Mouse (Mus musculus) midbrain, postnatal 0 days (tissue): ENCODE measurements around the gene BC049762. TPM values are rescaled to one million over a fixed set of nuclear protein-coding genes. Genes with fewer than 3 reads are reported as not detected.

ENCODE experiments used
- ATAC-seq: fragments of 200-750 bp; cut with Nextera tagmentation; 2 replicates; pipeline ENCODE4 v1.8.0; 2017; ENCODE audit warnings: moderate number of reproducible peaks, mild to moderate bottlenecking, moderate TSS enrichment, moderate library complexity; ENCODE audit not compliant: low FRiP score
- DNase-seq: peaks from one replicate; pipeline ENCODE4 v3.0.0-alpha.2; 2015; ENCODE audit warnings: low spot score
- H3K27ac ChIP-seq: fragments of 300-500 bp; sonication (generic); 2 replicates; pipeline ENCODE4 v1.5.1; 2014; ENCODE audit warnings: low read depth, mild to moderate bottlenecking, low read length, mixed read lengths
- H3K27me3 ChIP-seq: fragments of 300-500 bp; sonication (generic); 2 replicates; pipeline ENCODE4 v1.6.1; 2014; ENCODE audit warnings: low read length, control low read depth, mixed read lengths; ENCODE audit not compliant: insufficient read depth
- H3K36me3 ChIP-seq: fragments of 300-500 bp; sonication (generic); 2 replicates; pipeline ENCODE4 v1.6.1; 2014; ENCODE audit warnings: low read length, control low read depth, mixed read lengths; ENCODE audit not compliant: insufficient read depth
- H3K4me1 ChIP-seq: fragments of 300-500 bp; sonication (generic); 2 replicates; pipeline ENCODE4 v1.6.1; 2014; ENCODE audit warnings: mild to moderate bottlenecking, control low read depth, antibody characterized with exemption, low read length, mixed read lengths; ENCODE audit not compliant: insufficient read depth
- H3K4me2 ChIP-seq: fragments of 300-500 bp; sonication (generic); 2 replicates; pipeline ENCODE4 v1.6.1; 2014; ENCODE audit warnings: low read depth, mild to moderate bottlenecking, low read length, mixed read lengths; ENCODE audit not compliant: poor library complexity, severe bottlenecking
- H3K4me3 ChIP-seq: fragments of 300-500 bp; sonication (generic); 2 replicates; pipeline ENCODE4 v1.5.1; 2014; ENCODE audit warnings: low read depth, mild to moderate bottlenecking, low read length, moderate library complexity
- H3K9ac ChIP-seq: fragments of 300-500 bp; sonication (generic); replicated peaks from 2 replicates; pipeline ENCODE4 v1.6.1; 2014; ENCODE audit warnings: mild to moderate bottlenecking, low read length, moderate library complexity, mixed read lengths; ENCODE audit not compliant: poor library complexity, severe bottlenecking
- H3K9me3 ChIP-seq: fragments of 300-500 bp; sonication (generic); 2 replicates; pipeline ENCODE4 v1.6.1; 2016; ENCODE audit warnings: low read length, control low read depth
- CTCF ChIP-seq: IDR thresholded peaks from 2 replicates; pipeline ENCODE4 v1.5.1; 2016; ENCODE audit warnings: antibody characterized with exemption, mild to moderate bottlenecking
- WGBS: fragments of 180-500 bp; shearing (Covaris S2); extraction: QIAGEN DNeasy Blood & Tissue Kit; methylation state at CpG from one replicate; pipeline ENCODE4 v1.1.7; 2014; 5-methylcytosine and 5-hydroxymethylcytosine counted together
- polyA plus RNA-seq: library from polyadenylated mRNA; unstranded; fragments of >200 nt; fragmentation: Nextera tagmentation; extraction: Ambion mirVana; gene quantifications from 2 replicates; pipeline ENCODE4 v1.2.1, GENCODE M21; 2015
- total RNA-seq: library from RNA; depleted of rRNA; stranded (reverse); fragments of >200 nt; gene quantifications from 2 replicates; pipeline ENCODE4 v1.2.3, GENCODE M21; 2014; rRNA removed

The BC049762 gene
- total RNA-seq (0.38 and 0.80 TPM in 2 replicates), polyA plus RNA-seq (0.39 and 0.49 TPM in 2 replicates)

DNA sequence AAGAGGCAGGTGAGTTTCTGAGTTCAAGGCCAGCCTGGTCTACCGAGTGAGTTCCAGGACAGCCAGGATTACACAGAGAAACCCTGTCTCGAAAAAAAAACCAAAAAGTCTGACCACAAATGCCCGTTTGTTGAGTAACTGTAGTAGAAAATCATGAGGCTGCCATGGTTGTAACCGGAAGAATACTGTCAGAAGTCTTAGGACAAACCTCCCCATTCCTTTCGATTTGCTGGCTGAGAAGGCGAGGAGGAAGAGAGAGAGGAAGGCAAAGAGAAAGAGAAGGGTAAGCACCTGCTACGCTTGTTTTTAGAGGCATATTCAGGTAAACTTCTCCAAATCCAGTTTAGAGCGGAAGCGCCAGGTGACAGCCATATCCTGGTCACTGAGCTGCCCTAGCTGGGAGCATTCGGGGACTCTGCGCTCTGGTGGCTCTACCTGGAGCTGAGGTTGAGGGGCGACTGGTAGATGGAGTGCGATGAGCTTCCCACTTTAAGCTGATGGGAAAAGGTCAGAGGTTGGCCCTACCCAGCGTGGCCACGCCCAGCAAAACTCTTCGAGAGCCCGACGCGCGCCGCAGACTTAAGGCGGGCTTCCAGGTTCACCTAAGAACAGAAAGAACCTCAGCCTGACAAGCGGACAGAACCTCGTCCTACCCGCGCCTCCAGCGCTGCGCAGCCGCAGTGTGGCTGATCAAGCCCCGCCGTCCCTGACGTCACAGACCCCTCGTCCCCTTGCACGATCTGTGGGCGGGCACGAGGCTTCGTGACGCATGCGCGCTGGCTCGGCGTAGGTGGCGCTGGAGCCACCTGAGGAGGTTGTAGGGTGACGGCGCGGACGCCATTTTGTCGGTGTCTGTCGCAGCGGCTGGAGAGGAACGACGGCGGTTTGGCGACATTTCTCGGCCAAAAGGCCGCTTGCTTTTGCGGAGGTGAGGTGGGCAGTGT is at the start of gene BC049762:
Gene BC049762, minus strand, starts transcription at position 705 of the 944 bp plus-strand sequence.
- Histone ChIP-seq H3K4me2 (peak within 1 kb of the TSS; percentile 82), H3K4me1 (0 out of 2 replicates have a peak, but pooled peaks cover 10% of the 10 kb centered on the region), H3K4me3 (peak within 1 kb of the TSS; percentile 91), H3K9me3 (no peaks in the 10 kb centered on the region), H3K36me3 (peaks cover 3% of the 10 kb centered on the region; the same call in 1 of the 2 replicates), H3K27me3 (no peaks in the 10 kb centered on the region), H3K9ac (peak within 1 kb of the TSS; percentile 97), H3K27ac (peak within 1 kb of the TSS; percentile 99)
- DNase-seq (peak; percentile 99), ATAC-seq (peak; percentile 97)
- 8% methylated on average over 57 of the region's 57 CpGs for WGBS
- peak; percentile 59 for TF ChIP-seq CTCF

DNA sequence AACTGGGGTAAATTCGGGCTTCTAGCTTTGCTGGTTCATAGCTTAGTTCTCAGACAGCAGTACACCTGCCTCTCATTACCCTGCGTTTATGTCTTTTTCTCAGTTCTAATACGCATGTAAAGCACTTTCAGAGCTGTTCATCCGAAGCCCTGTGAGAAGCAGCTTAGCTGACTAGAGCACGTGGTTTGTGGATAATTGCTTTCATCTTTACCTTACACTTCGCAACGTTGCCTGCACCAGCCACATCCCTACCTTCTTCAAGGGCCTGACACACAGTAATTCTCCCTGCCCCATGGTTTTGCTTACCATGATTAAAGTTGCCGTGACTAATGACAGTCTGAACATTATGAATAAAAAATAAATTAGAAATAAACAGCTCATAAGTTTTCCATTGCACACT is 49.0 kb upstream of the BC049762 start:
- Histone ChIP-seq H3K4me3 (no peak overlapping the region), H3K27ac (no peak overlapping the region), H3K4me1 (peaks cover 2% of the 10 kb centered on the region; the same call in 1 of the 2 replicates), H3K9ac (no peak overlapping the region), H3K27me3 (no peaks in the 10 kb centered on the region), H3K4me2 (no peak overlapping the region), H3K36me3 (no peaks in the 10 kb centered on the region), H3K9me3 (no peaks in the 10 kb centered on the region)
- no peak for ATAC-seq
- no peak for DNase-seq
- no peak for TF ChIP-seq CTCF
- 72% methylated on average over 8 of the region's 8 CpGs for WGBS

DNA sequence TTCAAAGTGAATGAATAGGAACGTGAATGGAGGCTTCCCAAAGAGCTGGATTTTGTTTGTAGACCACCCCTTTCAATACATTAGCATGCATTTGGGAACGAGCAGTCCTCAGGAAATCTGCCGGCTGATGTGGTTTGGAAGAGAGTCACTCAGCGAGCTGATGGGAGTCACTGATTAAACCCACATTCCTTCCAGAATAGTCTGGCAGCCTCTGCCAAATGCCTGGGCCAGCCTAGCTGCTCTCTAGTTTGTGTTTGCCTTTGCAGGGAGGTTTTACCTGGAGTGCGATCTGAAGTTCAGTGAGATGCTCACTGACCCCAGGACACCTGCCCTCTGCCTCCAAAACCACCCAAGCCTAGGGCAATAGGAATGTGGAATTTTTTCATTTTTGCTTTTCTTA is 45.5 kb upstream of the BC049762 start:
- Histone ChIP-seq H3K4me3 (no peak overlapping the region), H3K36me3 (no peaks in the 10 kb centered on the region), H3K27ac (no peak overlapping the region), H3K9ac (no peak overlapping the region), H3K27me3 (no peaks in the 10 kb centered on the region), H3K9me3 (no peaks in the 10 kb centered on the region), H3K4me2 (no peak overlapping the region), H3K4me1 (no peaks in the 10 kb centered on the region; the same call in 1 of the 2 replicates)
- 74% methylated on average over 5 of the region's 5 CpGs for WGBS
- ATAC-seq = no peak
- no peak for DNase-seq
- TF ChIP-seq CTCF = no peak

DNA sequence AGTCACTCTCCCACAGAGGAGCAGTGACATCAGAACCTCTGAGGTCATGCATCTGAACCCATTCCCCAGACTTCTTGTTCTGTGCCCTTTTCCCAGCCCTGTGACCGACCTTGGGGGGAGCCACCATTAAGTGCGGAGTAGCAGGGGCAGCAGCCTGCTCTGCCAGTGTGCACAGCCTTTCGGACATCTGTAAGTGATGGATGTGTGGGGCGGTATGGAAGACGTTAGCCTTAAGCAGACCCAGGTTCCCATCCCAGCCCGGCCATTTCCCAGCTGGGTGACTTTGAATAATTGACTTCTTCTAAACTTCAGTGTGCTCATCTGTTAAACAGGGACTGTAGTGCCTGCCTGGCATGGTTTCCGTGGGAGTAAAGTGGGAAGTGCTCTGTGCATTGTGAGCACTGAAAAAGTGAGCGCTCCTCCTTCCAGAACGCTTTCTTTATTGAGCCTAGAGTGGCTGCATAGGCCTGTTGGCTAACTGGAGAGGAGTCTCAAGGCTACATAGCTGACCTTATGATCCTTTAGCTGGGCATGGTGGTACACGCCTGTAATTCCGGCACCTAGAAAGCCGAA is 41.2 kb upstream of the BC049762 start:
- WGBS = 75% methylated on average over 12 of the region's 12 CpGs
- no peaks in the 10 kb centered on the region for H3K36me3 ChIP-seq
- no peak overlapping the region for H3K4me3 ChIP-seq
- no peak for DNase-seq
- ATAC-seq = no peak
- no peak overlapping the region for H3K27ac ChIP-seq
- no peaks in the 10 kb centered on the region for H3K4me1 ChIP-seq
- TF ChIP-seq CTCF = no peak
- H3K4me2 ChIP-seq = no peak overlapping the region
- H3K9me3 ChIP-seq = no peaks in the 10 kb centered on the region
- H3K27me3 ChIP-seq = no peaks in the 10 kb centered on the region
- H3K9ac ChIP-seq = no peak overlapping the region

DNA sequence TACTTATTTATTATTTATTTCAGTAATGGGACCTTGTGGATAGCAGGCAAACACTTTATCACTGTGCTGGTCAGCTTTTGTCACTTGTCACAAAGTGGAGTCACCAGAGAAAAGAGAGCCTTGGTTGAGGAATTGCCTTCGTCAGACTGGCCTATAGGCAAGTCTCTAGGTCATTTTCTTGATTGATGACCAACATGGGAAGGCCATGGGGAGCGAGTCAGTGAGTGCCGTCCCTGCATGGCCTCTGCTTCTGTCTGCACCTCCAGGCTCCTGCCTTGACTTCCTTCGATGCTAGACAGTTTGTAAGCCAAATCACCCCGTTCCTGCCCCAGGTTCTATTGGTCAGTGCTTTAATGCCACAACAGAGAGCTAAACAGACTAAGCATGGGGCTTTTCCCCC is 39.5 kb upstream of the BC049762 start:
- no peak for TF ChIP-seq CTCF
- Histone ChIP-seq H3K4me3 (no peak overlapping the region), H3K4me2 (no peak overlapping the region), H3K27me3 (no peaks in the 10 kb centered on the region), H3K27ac (no peak overlapping the region), H3K9ac (no peak overlapping the region), H3K36me3 (no peaks in the 10 kb centered on the region), H3K9me3 (no peaks in the 10 kb centered on the region), H3K4me1 (no peaks in the 10 kb centered on the region)
- ATAC-seq (no peak), DNase-seq (no peak)
- 91% methylated on average over 5 of the region's 5 CpGs for WGBS

DNA sequence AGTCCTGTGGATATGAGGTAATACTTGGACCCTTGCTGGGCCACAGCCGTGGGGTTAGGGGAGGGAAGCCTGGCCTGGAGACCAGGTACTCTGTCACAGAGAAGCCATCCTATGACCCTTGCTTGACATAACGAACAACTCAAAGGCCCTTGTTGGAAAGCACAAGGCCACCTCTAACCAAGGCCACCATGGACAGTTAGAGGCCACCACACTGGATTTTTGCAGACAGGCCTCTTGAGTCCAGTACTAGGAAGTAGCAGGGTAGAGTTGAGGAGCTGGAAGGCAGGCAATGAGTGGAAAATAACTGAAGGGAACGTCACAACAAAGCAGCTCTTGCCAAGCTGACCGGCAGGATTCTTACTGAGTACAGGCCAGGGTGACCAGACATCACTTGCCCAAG is 35.8 kb upstream of the BC049762 start:
- Histone ChIP-seq H3K4me3 (no peak overlapping the region), H3K27ac (no peak overlapping the region), H3K36me3 (no peaks in the 10 kb centered on the region), H3K4me1 (no peaks in the 10 kb centered on the region), H3K4me2 (no peak overlapping the region), H3K9ac (no peak overlapping the region), H3K27me3 (no peaks in the 10 kb centered on the region), H3K9me3 (no peaks in the 10 kb centered on the region)
- no peak for ATAC-seq
- no peak for DNase-seq
- TF ChIP-seq CTCF = no peak
- 90% methylated on average over 4 of the region's 4 CpGs for WGBS
